Mouse (Mus musculus): ENCODE results near the gene Mpz.

GRCm38 (mm10) chr1:171172779-171173178 lies 22.3 kb downstream of the Mpz start:
- TF ChIP-seq CTCF (conservative IDR thresholded peaks at IDR 0.05; ENCODE audit: insufficient read depth, insufficient read length, low read depth, low read length) (no peak), POLR2A (IDR thresholded peaks at IDR 0.05; ENCODE audit: low read depth, low read length) (no peak)

Data from kidney, adult 2 months (tissue).